Mouse (Mus musculus) heart, embryonic 14.5 days (tissue): ENCODE results near the gene 4930507D05Rik. TPM values are rescaled to one million over a fixed set of nuclear protein-coding genes. Genes with fewer than 3 reads are reported as not detected.
"Not testable (repeated sequence)": the region's sequence is repeated elsewhere in the genome, so short reads cannot be mapped to it uniquely, and the experiment has no call there.

Experiments
- ATAC-seq: fragments of 200-750 bp; cut with Nextera tagmentation; 2 replicates; pipeline ENCODE4 v1.8.0; 2017; ENCODE audit warnings: low read depth, moderate TSS enrichment; ENCODE audit not compliant: insufficient number of reproducible peaks, insufficient read depth, low FRiP score
- H3K27ac ChIP-seq, 2 experiments: fragments of 200-500 bp in 1 of 2; fragments of 300-500 bp in 1 of 2; sonication (generic) in 1 of 2; replicated peaks in 1 of 2; 2 replicates each; pipeline ENCODE4 v1.5.1; 2012 to 2014; ENCODE audit warnings: low read depth in 2 of 2, low read length in 2 of 2, control low read depth in 1 of 2, mild to moderate bottlenecking in 1 of 2, mixed read lengths in 1 of 2; ENCODE audit not compliant: control insufficient read depth in 1 of 2, insufficient read depth in 1 of 2
- H3K27me3 ChIP-seq: fragments of 300-500 bp; sonication (generic); 2 replicates; pipeline ENCODE4 v1.6.1; 2014; ENCODE audit warnings: mild to moderate bottlenecking, low read length, control low read depth; ENCODE audit not compliant: control insufficient read depth, insufficient read depth
- H3K36me3 ChIP-seq: fragments of 300-500 bp; sonication (generic); 2 replicates; pipeline ENCODE4 v1.6.1; 2014; ENCODE audit warnings: mild to moderate bottlenecking, control low read depth, low read length, mixed read lengths; ENCODE audit not compliant: control insufficient read depth, insufficient read depth
- H3K4me1 ChIP-seq, 2 experiments: fragments of 200-500 bp in 1 of 2; fragments of 300-500 bp in 1 of 2; sonication (generic) in 1 of 2; 2 replicates each; pipeline ENCODE4 v1.6.1; 2012 to 2014; ENCODE audit warnings: low read length in 2 of 2, control low read depth in 1 of 2, mixed read lengths in 1 of 2; ENCODE audit not compliant: control insufficient read depth in 2 of 2, insufficient read depth in 2 of 2
- H3K4me2 ChIP-seq: fragments of 300-500 bp; sonication (generic); 2 replicates; pipeline ENCODE4 v1.6.1; 2014; ENCODE audit warnings: mild to moderate bottlenecking, low read length
- H3K4me3 ChIP-seq, 2 experiments: fragments of 200-500 bp in 1 of 2; fragments of 300-500 bp in 1 of 2; sonication (generic) in 1 of 2; 2 replicates each; pipeline ENCODE4 v1.5.1; 2012 to 2014; ENCODE audit warnings: low read length in 2 of 2, mild to moderate bottlenecking in 2 of 2, control low read depth in 1 of 2, low read depth in 1 of 2, moderate library complexity in 1 of 2; ENCODE audit not compliant: control insufficient read depth in 1 of 2, insufficient read depth in 1 of 2
- H3K9ac ChIP-seq: fragments of 300-500 bp; sonication (generic); 2 replicates; pipeline ENCODE4 v1.6.1; 2014; ENCODE audit warnings: mild to moderate bottlenecking, low read length
- H3K9me3 ChIP-seq: fragments of 300-500 bp; sonication (generic); 2 replicates; pipeline ENCODE4 v1.6.1; 2016; ENCODE audit warnings: low read length, control low read depth; ENCODE audit not compliant: control insufficient read depth
- WGBS: fragments of 180-500 bp; shearing (Covaris S2); extraction: QIAGEN DNeasy Blood & Tissue Kit; methylation state at CpG from one replicate; pipeline ENCODE4 v1.1.7; 2014; 5-methylcytosine and 5-hydroxymethylcytosine counted together
- polyA plus RNA-seq: library from polyadenylated mRNA; unstranded; fragments of >200 nt; fragmentation: Nextera tagmentation; extraction: Ambion mirVana; gene quantifications from 2 replicates; pipeline ENCODE4 v1.2.1, GENCODE M21; 2014

Gene 4930507D05Rik
- polyA plus RNA-seq, 1 experiment from 2014 or later: 0.89 TPM

GRCm38 (mm10) chr10:62481108-62481852 is 32.0 kb downstream of the 4930507D05Rik start:
- H3K27me3 ChIP-seq: no peaks in the 10 kb centered on the region
- no peaks in the 10 kb centered on the region for H3K4me1 ChIP-seq
- H3K36me3 ChIP-seq: peaks cover 16% of the 10 kb centered on the region
- H3K4me3 ChIP-seq: no peak overlapping the region
- no peaks in the 10 kb centered on the region for H3K9me3 ChIP-seq
- H3K27ac ChIP-seq: no peak overlapping the region
- no peak overlapping the region for H3K9ac ChIP-seq
- H3K4me2 ChIP-seq: no peak overlapping the region
- 70% methylated on average over 7 of the region's 7 CpGs for WGBS
- no peak for ATAC-seq

- Histone ChIP-seq H3K4me3 (peak overlapping the region; percentile 87 to 99), H3K9me3 (no peaks in the 10 kb centered on the region), H3K4me1 (peaks cover 0 to 2% of the 10 kb centered on the region in 2 experiments; a peak in 1 of 4 replicates), H3K4me2 (peak overlapping the region; percentile 74), H3K27ac (peak overlapping the region; percentile 76 to 84), H3K9ac (peak overlapping the region; percentile 84), H3K36me3 (no peaks in the 10 kb centered on the region), H3K27me3 (no peaks in the 10 kb centered on the region; the same call in 1 of the 2 replicates)
- under 1% methylated on average over 41 of the region's 48 CpGs for WGBS
- ATAC-seq: peak; percentile 79
Measured at GRCm38 (mm10) chr10:62485878-62486582, 36.7 kb downstream of the 4930507D05Rik start.

DNA sequence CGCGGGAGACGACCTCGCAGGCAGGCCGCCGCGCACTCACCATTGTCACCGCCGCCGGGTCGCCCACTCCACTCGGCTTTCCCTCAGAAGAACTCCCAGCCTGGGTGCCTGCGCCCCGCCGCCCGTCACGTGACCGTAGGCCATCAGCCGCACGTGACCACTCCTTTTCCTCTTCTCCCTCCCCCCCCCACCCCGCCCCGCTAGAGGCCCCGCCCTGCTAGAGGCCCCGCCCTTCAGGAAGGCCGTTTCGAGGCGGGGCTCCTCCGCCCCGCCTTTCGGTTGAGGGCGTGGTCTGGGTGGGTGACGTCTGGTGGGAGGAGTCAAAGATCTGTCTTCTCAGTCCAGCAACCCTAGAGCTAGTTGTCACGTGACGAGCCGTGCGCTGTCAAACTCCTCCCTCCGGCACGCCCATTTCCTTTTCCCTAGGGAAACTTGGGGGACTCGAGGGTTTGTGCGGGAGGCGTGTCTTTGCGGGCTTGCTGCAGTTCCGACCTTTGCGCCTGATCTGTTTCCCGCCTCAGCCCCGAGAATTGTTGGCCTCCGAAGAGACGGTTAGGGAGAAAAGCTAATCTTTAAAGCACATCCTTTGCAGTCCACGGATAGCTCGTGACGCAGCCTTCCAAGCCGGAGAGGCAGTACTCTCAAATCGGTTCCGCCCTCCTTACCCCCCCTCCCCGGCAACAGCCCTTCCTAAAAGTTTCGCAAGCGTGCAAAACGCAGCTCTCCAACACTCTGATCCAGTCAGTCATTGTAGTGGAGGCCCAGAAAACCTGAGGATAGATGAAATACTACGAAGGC is 37.5 kb downstream of the 4930507D05Rik start, which contains the start of gene Vps26a:
Gene Vps26a, minus strand, starts transcription at position 188 of the 798 bp plus-strand sequence.
- Histone ChIP-seq H3K4me3 (peak within 1 kb of the TSS; percentile 87 to 99), H3K27ac (peak within 1 kb of the TSS; percentile 76 to 84), H3K4me2 (peak within 1 kb of the TSS; percentile 74), H3K9ac (peak within 1 kb of the TSS; percentile 84), H3K9me3 (no peaks in the 10 kb centered on the region), H3K36me3 (no peaks in the 10 kb centered on the region), H3K27me3 (no peaks in the 10 kb centered on the region; the same call in 1 of the 2 replicates), H3K4me1 (peaks cover 0 to 2% of the 10 kb centered on the region in 2 experiments; a peak in 1 of 4 replicates)
- WGBS: under 1% methylated on average over 45 of the region's 59 CpGs
- peak; percentile 90 for ATAC-seq

GRCm38 (mm10) chr10:62488266-62488665 is 39.0 kb downstream of the 4930507D05Rik start:
- H3K9me3 ChIP-seq: no peaks in the 10 kb centered on the region
- no peaks in the 10 kb centered on the region; the same call in 1 of the 2 replicates for H3K27me3 ChIP-seq
- no peak overlapping the region for H3K4me3 ChIP-seq
- H3K36me3 ChIP-seq: no peaks in the 10 kb centered on the region
- 8% methylated on average over 1 of the region's 1 CpGs for WGBS
- H3K4me2 ChIP-seq: no peak overlapping the region
- no peak overlapping the region for H3K9ac ChIP-seq
- no peak for ATAC-seq
- H3K27ac ChIP-seq: no peak overlapping the region
- peaks cover 0 to 2% of the 10 kb centered on the region in 2 experiments; a peak in 1 of 4 replicates for H3K4me1 ChIP-seq

GRCm38 (mm10) chr10:62491681-62492080 is 42.4 kb downstream of the 4930507D05Rik start:
- not testable (repeated sequence) for H3K27ac ChIP-seq, H3K27me3 ChIP-seq, H3K4me1 ChIP-seq, ATAC-seq, H3K36me3 ChIP-seq, H3K9me3 ChIP-seq, H3K4me2 ChIP-seq, H3K9ac ChIP-seq, H3K4me3 ChIP-seq
- 69% methylated on average over 3 of the region's 3 CpGs for WGBS

- Histone ChIP-seq H3K27me3 (no peaks in the 10 kb centered on the region), H3K36me3 (no peaks in the 10 kb centered on the region), H3K9ac (no peak overlapping the region), H3K9me3 (no peaks in the 10 kb centered on the region), H3K27ac (no peak overlapping the region), H3K4me3 (no peak overlapping the region), H3K4me1 (peaks cover 0 to 2% of the 10 kb centered on the region in 2 experiments; a peak in 1 of 4 replicates), H3K4me2 (no peak overlapping the region)
- WGBS: 19% methylated on average over 15 of the region's 15 CpGs
- ATAC-seq: no peak
Measured at GRCm38 (mm10) chr10:62500088-62500915, 51.0 kb downstream of the 4930507D05Rik start.
